Mouse (Mus musculus) liver, embryonic 11.5 days (tissue): Measurements from ENCODE around the gene Fnbp4. TPM values are rescaled to one million over a fixed set of nuclear protein-coding genes. Genes with fewer than 3 reads are reported as not detected.
A peak's percentile ranks its signal among the peaks of the same experiment; 100 is the strongest.

Experiments
- ATAC-seq: fragments of 200-750 bp; cut with Nextera tagmentation; replicated peaks from 2 replicates; pipeline ENCODE4 v1.8.0; 2017; ENCODE audit warnings: moderate number of reproducible peaks, mild to moderate bottlenecking, moderate TSS enrichment, moderate library complexity; ENCODE audit not compliant: low FRiP score
- DNase-seq: peaks from one replicate; pipeline ENCODE4 v3.0.0-alpha.2; 2017; ENCODE audit warnings: low spot score
- H3K27ac ChIP-seq: fragments of 300-500 bp; sonication (generic); 2 replicates; pipeline ENCODE4 v1.5.1; 2014; ENCODE audit warnings: mild to moderate bottlenecking, low read depth, low read length, control low read depth
- H3K27me3 ChIP-seq: fragments of 300-500 bp; sonication (generic); replicated peaks from 2 replicates; pipeline ENCODE4 v1.6.1; 2014; ENCODE audit warnings: low read length, mixed read lengths; ENCODE audit not compliant: control insufficient read depth, insufficient read depth
- H3K36me3 ChIP-seq: fragments of 300-500 bp; sonication (generic); 2 replicates; pipeline ENCODE4 v1.6.1; 2014; ENCODE audit warnings: mild to moderate bottlenecking, low read length, moderate library complexity, mixed read lengths; ENCODE audit not compliant: control insufficient read depth, insufficient read depth
- H3K4me1 ChIP-seq: fragments of 300-500 bp; sonication (generic); replicated peaks from 2 replicates; pipeline ENCODE4 v1.6.1; 2014; ENCODE audit warnings: low read length, mixed read lengths; ENCODE audit not compliant: control insufficient read depth, insufficient read depth
- H3K4me2 ChIP-seq: fragments of 300-500 bp; sonication (generic); 2 replicates; pipeline ENCODE4 v1.6.1; 2014; ENCODE audit warnings: mild to moderate bottlenecking, control low read depth, moderate library complexity
- H3K4me3 ChIP-seq: fragments of 300-500 bp; sonication (generic); 2 replicates; pipeline ENCODE4 v1.5.1; 2014; ENCODE audit warnings: low read depth, low read length, control low read depth
- H3K9ac ChIP-seq: fragments of 300-500 bp; sonication (generic); 2 replicates; pipeline ENCODE4 v1.6.1; 2014; ENCODE audit warnings: low read depth, low read length, control low read depth
- H3K9me3 ChIP-seq: fragments of 300-500 bp; sonication (generic); 2 replicates; pipeline ENCODE4 v1.6.1; 2016; ENCODE audit warnings: low read length, inconsistent platforms, mixed read lengths; ENCODE audit not compliant: control insufficient read depth
- WGBS: fragments of 180-500 bp; shearing (Covaris S2); extraction: QIAGEN DNeasy Blood & Tissue Kit; methylation state at CpG from one replicate; pipeline ENCODE4 v1.1.7; 2014; 5-methylcytosine and 5-hydroxymethylcytosine counted together
- polyA plus RNA-seq: library from polyadenylated mRNA; unstranded; fragments of >200 nt; fragmentation: Nextera tagmentation; extraction: Ambion mirVana; gene quantifications from 2 replicates; pipeline ENCODE4 v1.2.1, GENCODE M21; 2014

The Fnbp4 gene
- polyA plus RNA-seq, 1 experiment from 2014 or later: 102 TPM

DNA sequence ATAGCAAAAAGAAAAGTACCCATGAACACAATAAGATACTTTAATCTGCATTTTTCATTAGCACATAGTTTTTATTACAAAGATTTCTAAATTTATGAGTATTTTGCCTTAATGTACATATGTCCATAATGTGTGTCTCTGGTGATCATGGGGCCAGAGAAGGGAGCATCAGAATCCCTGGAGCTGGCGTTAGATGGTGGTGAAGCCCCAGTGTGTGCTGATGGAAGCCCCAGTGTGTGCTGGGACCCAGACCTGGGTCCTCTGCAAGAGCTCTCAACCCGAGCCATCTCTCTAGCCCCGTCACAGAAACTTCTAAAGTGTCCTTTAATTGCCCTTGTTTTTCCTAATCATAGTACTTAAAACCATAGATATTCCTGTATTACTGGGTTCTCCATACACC is 5.8 kb upstream of the Fnbp4 start:
- H3K4me3 ChIP-seq: no peak overlapping the region
- H3K4me1 ChIP-seq: peaks cover 1% of the 10 kb centered on the region
- H3K27me3 ChIP-seq: no peaks in the 10 kb centered on the region
- no peaks in the 10 kb centered on the region for H3K9me3 ChIP-seq
- H3K27ac ChIP-seq: no peak overlapping the region
- H3K36me3 ChIP-seq: peaks cover 28% of the 10 kb centered on the region
- DNase-seq (no peak), ATAC-seq (no peak)
- WGBS: 89% methylated on average over 3 of the region's 3 CpGs
- H3K9ac ChIP-seq: no peak overlapping the region
- H3K4me2 ChIP-seq: no peak overlapping the region

DNA sequence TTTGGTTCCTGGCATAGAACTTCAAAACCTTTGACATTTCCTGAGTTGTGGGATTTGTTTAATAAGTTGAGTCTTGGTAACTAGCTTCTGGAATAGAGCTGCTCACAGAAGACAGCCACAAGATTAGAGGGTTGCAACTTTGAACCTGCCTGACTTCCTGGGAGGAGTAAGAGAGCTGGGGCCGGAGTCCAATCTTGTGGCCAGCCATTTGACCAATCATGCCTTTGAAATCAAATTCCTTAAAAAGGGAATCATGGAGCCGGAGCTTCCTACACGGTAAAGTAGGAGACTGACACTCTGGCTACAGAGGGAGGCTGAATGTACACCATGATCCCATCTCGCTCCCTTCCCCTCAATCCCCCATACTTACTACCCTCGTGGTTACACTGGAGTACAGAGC is 5.2 kb upstream of the Fnbp4 start:
- peaks cover 3% of the 10 kb centered on the region for H3K4me1 ChIP-seq
- no peak for DNase-seq
- ATAC-seq: no peak
- no peaks in the 10 kb centered on the region for H3K9me3 ChIP-seq
- WGBS: 84% methylated on average over 5 of the region's 5 CpGs
- peaks cover 22% of the 10 kb centered on the region for H3K36me3 ChIP-seq
- no peak overlapping the region for H3K4me2 ChIP-seq
- H3K27ac ChIP-seq: no peak overlapping the region
- no peaks in the 10 kb centered on the region for H3K27me3 ChIP-seq
- no peak overlapping the region for H3K9ac ChIP-seq
- no peak overlapping the region for H3K4me3 ChIP-seq

DNA sequence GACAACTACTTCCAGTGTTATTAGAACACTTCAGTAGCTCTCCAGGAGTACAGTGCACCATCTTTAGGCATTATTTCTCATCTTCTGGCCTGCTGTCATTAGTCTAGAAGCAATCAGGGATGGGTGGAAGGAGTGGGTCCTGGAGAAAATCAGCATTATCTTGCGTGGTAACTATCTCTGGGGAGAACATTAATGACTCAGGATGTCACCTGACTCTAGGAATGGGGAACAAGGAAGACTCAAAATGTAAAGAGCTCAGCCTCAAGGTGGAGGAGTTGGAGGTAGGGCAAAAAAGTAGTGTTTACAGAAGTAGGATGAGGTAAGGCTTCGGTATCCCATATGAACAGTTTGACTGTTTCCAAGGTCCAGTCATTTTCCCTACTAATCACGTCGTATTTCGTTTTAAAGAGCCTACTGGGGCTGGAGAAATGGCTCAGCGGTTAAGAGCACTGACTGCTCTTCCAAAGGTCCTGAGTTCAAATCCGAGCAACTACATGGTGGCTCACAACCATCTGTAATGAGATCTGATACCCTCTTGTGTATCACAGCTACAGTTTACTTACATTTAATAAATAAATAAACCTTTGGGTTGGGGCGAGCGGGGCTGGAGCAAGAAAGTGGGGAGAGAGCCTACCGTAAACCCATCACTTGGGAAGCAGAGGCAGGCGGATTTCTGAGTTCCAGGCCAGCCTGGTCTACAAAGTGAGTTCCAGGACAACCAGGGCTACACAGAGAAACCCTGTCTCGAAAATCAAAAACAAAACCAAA is 701 bp upstream of the Fnbp4 start:
- Histone ChIP-seq H3K4me3 (peak overlapping the region; percentile 87), H3K27ac (peak overlapping the region; percentile 85), H3K4me2 (peak overlapping the region; percentile 73), H3K36me3 (peaks cover 9% of the 10 kb centered on the region; the same call in 1 of the 2 replicates), H3K27me3 (no peaks in the 10 kb centered on the region), H3K9me3 (no peaks in the 10 kb centered on the region), H3K4me1 (peaks cover 18% of the 10 kb centered on the region), H3K9ac (peak overlapping the region; percentile 70)
- no peak for DNase-seq
- WGBS: 48% methylated on average over 12 of the region's 12 CpGs
- no peak for ATAC-seq

DNA sequence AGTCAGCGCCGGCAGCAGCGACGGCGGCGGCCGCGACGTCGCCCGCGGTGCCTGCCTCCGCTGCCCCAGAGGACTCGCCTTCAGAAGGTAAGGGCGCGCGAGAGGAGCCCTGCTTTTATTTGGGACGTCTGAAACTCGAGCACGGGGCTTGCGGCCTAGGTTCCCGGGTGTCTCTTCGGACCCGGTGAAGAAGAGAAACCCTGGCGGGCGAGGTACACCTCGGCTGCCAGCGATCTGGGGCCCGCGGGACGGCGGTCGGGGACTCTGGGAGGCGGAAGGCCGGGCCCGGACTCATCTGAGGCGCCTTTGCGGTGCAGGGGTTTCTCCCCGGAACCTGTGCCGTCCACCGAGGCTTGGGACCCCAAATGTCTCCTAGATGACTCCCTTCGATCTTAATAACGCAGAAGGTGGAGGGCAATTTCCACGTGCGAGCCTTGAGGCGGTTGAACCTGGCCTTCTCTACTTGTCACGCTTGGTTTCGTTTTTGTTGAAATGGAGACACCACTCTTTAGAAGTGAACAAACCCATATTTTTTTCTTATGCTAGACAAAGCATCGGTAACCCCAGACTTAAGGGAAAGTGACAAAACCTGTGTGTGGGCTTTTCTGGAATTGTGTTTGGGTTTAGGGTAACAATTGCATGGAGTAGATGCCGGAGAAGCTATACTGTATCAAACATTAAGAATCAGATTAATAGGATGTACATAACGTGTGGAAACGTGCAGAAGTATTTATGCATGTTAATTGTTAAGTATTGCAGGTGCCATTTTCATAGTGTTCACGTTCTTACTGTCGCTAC is 769 bp downstream of the Fnbp4 start:
- DNase-seq (no peak), ATAC-seq (peak; percentile 41)
- Histone ChIP-seq H3K27me3 (no peaks in the 10 kb centered on the region), H3K27ac (peak overlapping the region; percentile 93), H3K4me2 (peak overlapping the region; percentile 96), H3K36me3 (peaks cover 16% of the 10 kb centered on the region), H3K9ac (peak overlapping the region; percentile 92), H3K4me3 (peak overlapping the region; percentile 87), H3K4me1 (peaks cover 22% of the 10 kb centered on the region), H3K9me3 (no peaks in the 10 kb centered on the region)
- under 1% methylated on average over 54 of the region's 54 CpGs for WGBS

DNA sequence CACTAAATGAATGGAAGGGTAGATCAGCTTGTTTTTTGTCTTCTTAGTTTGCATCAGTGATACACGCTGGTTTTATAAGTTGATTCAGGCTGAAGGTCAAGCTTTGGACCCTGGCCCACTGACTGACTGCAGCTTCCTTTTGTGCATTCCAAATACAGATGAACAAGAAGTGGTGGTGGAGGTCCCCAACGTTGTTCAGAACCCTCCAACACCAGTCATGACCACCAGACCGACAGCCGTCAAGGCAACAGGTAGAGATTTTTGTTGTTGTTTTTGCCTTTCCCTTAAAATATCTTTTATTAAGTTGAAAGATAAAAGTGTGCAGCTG is 1.3 kb downstream of the Fnbp4 start:
- H3K27ac ChIP-seq: 0 out of 2 replicates have a peak overlapping the region, but pooled peaks have one; percentile 93
- peak overlapping the region; percentile 96 for H3K4me2 ChIP-seq
- H3K4me3 ChIP-seq: peak overlapping the region; percentile 87
- no peaks in the 10 kb centered on the region for H3K27me3 ChIP-seq
- ATAC-seq: no peak
- WGBS: 10% methylated on average over 4 of the region's 4 CpGs
- no peak for DNase-seq
- no peaks in the 10 kb centered on the region for H3K9me3 ChIP-seq
- peak overlapping the region; percentile 92 for H3K9ac ChIP-seq
- H3K36me3 ChIP-seq: peaks cover 21% of the 10 kb centered on the region
- H3K4me1 ChIP-seq: peaks cover 22% of the 10 kb centered on the region

DNA sequence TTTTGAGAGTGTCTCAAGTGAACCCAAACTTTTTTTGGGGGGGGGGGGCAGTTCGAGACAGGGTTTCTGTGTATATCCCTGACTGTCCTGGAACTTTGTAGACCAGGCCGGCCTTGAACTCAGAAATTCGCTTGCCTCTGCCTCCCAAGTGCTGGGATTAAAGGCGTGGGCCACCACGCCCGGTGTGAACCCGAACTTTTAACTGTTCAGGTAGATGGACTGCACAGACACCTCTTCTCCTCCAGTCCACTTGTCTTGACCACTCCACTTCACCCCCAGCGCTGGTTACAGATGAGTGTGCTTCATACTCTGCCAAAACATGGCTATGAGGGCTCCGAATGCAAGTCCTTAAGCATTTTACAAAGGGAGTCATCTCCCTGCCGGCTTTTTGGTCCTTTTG is 2.0 kb downstream of the Fnbp4 start:
- DNase-seq (no peak), ATAC-seq (no peak)
- Histone ChIP-seq H3K27me3 (no peaks in the 10 kb centered on the region), H3K4me1 (peaks cover 22% of the 10 kb centered on the region), H3K4me3 (peak overlapping the region; percentile 87), H3K9me3 (no peaks in the 10 kb centered on the region), H3K4me2 (peak overlapping the region; percentile 96), H3K9ac (no peak overlapping the region; the same call in 1 of the 2 replicates), H3K36me3 (peaks cover 22% of the 10 kb centered on the region), H3K27ac (no peak overlapping the region; the same call in 1 of the 2 replicates)
- WGBS: 83% methylated on average over 10 of the region's 10 CpGs

DNA sequence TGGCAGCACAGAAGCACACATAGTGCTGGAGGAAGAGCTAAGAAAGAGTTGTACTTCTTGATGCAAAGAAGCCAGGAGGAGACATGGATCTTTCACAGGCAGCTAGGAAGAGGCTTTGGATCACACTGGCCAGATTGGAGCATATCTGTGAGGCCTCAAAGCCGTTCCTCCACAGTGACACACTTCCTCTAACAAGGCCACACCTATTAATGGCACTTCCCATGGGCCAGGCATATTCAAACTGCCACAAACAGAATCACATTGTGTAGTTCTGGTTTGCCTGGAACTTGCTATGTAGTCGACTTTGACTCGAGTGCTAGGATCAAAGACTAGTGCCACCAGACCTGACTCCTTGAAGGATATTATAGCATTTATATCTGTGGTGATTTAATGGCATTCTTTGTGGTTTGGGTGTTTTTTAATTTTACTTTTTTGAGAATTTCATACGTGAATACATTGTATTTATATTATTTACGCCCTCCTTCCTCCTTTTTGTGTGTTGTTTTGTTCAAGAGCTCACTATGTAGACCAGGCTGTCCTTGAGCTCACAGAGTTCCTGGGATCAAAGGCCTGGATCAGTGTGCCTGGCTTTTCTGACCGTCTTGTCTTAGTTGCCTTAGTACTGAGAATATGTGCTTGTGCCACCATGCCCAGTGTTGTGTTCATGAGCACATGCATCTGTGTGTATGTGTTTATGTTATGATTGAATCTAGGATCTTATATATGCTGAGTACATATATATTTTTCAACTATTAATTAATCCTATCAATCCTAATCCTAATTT is 4.7 kb downstream of the Fnbp4 start:
- Histone ChIP-seq H3K27me3 (no peaks in the 10 kb centered on the region), H3K4me2 (no peak overlapping the region), H3K9me3 (no peaks in the 10 kb centered on the region), H3K36me3 (peaks cover 44% of the 10 kb centered on the region), H3K4me3 (no peak overlapping the region), H3K9ac (no peak overlapping the region), H3K27ac (no peak overlapping the region), H3K4me1 (peaks cover 18% of the 10 kb centered on the region)
- ATAC-seq: no peak
- WGBS: 77% methylated on average over 6 of the region's 6 CpGs
- no peak for DNase-seq

DNA sequence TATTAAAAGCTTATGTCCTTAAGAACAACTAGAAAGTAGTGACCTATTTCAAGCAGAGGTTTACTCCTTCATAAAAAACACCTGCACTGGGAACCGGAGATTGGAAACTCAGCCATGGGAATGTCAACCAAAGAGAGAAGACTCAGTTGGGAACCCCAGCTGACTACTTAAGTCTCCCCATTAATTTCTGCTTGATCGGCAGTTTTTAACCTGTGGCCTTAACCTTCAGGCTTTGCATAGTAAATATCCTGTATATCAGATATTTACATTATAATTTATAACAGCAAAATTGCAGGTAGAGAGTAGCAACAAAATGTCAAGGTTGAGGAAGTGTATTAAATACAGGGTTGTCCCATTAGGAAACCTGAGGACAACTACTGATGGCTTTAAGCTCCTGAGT is 8.4 kb downstream of the Fnbp4 start:
- Histone ChIP-seq H3K9ac (no peak overlapping the region), H3K27me3 (no peaks in the 10 kb centered on the region), H3K4me3 (no peak overlapping the region), H3K9me3 (no peaks in the 10 kb centered on the region), H3K36me3 (peaks cover 52% of the 10 kb centered on the region), H3K4me1 (peaks cover 8% of the 10 kb centered on the region), H3K27ac (no peak overlapping the region), H3K4me2 (no peak overlapping the region)
- ATAC-seq (no peak), DNase-seq (no peak)
- 93% methylated on average over 2 of the region's 2 CpGs for WGBS
